Mouse (Mus musculus) embryo, embryonic 9.5 days (tissue): ENCODE measurements around the gene Cyb5d1.

Experiments
- DNase-seq: peaks from one replicate; pipeline ENCODE4 v3.0.0-alpha.2; 2017; ENCODE audit errors: extremely low spot score

Gene Cyb5d1

DNA sequence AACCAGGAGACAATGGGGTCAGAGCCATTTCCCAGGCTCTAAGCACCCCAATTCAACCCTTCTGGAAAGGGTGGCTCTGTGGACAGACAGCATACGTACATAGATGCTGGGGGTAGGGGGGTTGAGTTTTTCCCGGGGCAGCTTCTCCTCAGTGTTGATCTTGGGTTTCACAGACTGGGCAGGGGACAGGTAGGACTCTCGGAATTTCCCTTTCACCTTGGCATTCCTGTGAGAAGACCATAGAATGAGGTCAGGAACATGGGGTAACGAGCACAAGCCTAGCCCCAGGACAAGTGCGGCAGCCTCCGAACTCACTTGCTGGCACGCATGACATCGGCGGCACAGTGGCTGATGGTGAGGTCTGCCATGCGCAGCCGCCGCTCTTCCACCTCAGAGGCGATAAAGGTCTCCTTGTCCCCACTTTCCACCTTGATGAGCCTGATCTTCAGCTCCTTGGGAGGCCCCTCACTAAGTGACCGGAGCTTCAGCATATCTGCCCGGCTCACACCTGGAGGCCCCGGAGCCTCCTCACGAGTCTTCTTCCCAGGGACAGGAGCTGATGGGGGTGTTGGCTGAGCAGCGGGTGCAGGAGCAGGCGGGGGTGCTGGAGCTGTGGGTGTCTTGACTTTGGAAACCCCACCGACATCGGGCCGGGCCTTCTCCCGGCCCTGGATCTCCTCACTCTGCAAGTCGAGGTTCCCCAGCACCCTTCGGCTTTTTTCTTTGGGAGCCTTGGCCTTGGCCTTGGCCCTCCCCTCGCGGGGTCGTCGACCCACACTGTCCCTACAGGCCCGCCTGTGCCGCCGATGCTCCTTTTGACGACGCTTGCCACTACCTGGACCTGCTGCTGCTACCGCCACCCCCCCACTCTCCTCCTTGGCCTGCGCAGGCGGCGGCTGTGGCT, 8.5 kb upstream of the Cyb5d1 start:
- no peak for DNase-seq

DNA sequence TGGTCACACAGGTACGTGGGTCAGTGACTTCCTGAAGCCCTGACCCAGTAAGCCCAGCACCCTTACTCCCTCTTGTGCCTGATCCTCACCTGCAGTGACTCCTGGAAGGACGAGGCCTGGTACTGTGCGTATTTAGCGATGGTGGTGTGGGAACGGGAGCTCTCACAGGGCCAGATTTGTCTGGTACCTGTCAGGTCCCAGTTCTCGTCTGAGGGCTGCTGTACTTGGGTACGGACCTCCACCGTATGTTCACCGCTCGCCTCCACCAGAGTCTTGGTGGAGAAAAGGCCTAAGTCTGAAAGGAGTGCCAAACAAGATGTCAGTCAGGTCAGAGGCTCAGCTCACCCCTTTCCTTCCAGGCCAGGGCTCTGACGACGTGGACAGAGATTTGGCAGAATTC, 6.6 kb upstream of the Cyb5d1 start:
- DNase-seq: no peak

DNA sequence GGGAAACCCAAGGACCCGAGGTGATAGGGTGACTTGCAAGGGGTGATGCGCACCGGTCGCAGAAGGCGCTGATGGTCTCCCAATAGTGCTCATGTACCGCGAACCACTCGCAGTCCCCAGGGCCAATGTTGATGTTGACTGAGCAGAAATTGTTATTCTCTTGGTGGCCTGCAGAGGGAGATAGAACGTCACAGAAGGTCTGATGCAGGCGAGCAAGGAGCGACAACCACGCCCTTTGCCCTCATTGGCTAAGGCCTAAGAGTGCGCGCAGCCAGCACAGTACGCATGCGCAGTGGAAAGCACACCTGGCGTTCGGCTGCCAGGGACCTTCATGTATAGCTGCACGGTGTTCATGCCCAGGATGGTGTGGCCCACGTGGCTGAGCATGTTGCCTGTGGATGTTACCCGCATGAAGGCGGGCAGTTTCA, 5.8 kb upstream of the Cyb5d1 start:
- peak; percentile 83 for DNase-seq

DNA sequence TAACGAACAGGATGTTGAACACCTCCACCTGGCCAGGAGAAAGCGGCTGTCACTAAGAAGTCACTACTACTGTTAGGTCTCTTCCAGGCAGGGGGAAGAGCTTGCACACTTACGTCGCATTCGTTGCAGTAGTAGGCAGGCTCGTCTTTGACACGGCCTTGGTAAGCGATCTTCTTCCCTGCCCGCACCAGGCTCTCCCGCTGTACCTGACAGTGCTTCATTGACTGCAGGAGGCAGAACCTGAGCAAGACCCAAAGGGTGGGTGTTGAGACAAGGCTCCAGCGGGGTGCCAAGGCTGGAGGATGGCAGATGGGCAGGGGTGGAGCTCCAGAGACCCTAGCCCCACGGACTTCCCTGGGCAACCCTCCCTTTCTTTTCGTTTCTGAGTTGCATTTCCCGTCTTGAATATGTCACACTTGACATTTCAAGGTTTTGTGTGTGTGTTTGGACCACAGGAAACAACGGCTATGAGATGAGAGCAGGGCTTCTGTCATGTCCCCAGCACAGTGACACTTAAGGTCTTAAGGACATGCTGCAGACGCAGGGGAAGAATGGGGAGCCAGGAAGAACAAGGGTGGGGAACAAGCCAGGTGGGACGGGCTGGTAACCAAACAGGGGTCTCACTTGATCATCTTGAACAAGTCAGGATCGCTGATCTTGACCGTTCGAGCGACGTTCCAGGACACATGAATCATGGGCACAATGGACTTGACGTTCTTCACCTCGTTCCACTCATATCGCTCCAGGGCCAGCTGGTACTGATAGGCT, 4.8 kb upstream of the Cyb5d1 start:
- peak; percentile 27 for DNase-seq

DNA sequence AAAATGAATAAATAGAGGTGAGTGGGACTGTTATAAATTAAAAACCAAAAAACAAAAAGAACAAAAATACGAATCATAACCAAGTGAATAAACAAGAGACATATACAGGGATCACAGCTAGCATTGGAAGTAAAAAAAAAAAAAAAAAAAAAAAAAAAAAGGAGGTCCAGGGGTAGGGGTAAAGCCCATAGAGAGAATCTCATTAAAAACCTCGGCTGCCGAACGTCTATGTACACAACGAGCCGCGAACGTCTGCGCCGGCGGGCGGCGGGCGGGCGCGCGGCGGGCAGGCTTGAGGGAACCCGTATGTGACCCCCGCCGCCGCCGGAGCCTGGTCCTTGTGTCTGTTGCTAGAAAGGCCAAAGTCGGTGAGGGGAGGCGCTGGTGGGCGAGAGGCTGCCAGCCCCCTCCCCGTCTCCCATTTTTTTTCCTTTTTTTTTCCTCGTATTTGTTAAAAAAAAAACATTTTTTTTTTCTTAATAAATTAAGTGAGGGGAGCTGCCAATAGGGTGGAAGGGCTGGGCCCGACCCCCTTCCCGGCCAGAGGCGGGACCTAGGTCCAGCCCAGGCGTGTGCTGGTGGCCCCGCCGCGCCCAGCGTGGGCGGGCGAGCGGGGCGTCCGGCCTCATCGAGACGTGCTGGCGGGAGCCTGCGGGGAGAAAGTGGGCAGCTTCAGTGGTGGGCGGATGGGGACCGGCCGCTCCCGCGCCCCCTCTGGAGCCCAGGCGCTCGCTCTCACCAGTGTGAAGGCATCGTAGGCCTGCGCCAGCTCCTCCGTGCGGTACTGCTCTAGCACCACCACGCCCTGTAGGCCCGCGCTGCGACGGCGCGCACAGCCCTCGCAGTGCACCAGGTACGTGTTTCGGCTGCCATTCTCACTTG, 4.0 kb upstream of the Cyb5d1 start:
- peak; percentile 63 for DNase-seq

DNA sequence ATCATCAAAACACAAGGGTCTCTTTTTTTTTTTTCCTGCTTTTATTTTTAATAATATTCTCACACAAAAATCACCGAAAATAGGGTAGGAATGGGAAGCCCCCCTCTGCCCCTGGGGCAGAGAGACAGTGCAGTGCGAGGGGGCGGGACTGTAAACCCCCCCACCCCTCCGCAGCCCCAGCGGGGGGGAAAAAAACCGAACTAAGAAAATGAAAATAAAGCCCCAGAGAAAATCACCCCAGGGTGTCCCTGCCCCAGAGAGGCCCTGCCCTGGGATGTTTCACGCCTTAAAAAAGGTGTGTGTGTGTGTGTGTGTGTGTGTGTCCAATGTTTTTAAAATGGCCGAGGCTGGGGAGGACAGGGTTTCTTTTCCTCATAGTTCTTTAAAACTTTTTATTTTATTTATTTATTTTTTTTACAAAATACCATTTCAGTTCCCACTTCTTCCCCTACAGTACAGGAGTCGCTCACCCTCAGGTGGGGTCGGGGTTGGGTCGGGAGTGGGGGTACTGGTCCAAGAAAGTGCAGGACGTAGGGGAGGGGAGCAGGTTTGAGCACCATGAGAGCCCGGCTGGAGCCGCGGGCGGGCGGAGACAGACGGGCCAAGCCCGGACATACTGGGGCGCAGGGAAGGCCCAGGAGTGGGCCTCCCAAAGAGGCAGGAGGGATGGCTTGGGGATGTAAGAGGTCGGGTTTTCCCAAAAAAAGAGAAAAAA, 3.2 kb upstream of the Cyb5d1 start:
- peak; percentile 45 for DNase-seq

DNA sequence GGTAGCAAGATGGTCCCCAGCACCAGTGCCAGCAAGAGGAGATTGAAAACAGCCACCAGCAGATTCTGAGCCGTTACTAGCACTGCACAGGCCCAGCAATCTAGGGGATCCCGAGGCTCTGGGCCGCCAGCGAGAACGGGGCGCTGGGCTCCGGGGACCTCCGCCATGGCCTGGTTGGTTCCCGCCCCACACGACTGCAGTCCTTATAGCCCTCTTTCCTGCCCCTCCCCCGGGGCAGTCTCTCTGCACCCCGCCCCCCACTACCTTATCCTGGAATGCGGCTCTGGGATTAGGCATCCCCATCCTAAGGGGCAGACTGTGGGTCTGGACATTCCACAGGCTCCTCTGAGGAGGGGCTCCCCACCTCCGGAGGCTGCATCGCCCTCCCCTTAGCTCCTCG, 2.6 kb upstream of the Cyb5d1 start, which contains the start of gene Tmem88:
Tmem88 (minus strand) TSS at position 176 of the 400 bp plus-strand sequence.
- DNase-seq: peak; percentile 78

DNA sequence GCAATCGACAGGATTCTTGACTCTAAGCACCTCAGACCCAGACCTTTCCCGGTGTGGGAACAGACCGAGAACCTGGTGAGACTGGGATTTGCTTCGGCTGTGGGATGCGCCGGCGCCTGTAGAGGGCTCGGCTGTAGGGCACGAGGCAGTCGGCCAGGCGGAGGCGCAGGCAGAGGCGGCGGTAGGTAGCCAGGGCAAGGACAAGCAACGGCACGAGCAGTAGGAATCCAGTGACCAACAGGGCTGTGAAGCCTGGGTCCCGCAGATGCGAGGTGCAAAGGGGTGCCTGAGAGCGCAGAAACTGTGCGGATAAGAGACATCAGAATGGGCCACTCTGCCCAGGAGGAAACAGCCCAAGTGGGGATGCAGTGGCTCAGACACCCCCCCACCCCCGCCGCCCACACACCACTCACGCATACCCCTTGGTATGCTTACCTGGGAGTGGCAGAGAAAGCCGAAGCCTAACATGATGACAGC, 2.2 kb upstream of the Cyb5d1 start:
- peak; percentile 60 for DNase-seq

DNA sequence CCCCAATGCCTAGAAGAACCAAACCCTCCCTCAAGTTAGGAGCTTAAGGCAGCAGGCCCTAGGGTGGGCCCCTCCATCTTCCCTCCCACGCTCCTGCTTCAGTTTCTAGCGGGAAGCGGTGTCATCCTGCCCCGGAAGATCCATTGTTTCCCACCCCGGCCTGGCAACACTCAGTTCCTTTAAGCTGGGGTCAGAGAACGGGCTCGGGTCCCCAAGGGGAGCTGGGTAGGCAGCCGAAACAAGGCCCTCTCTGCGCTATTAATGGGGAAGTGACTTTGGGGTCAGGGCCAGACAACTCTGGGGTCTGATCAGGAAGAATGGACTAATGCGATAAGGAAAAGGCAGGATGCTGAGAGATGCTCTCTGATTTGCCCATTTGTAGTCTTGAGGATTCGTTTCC, 1.3 kb upstream of the Cyb5d1 start:
- DNase-seq: peak; percentile 36

DNA sequence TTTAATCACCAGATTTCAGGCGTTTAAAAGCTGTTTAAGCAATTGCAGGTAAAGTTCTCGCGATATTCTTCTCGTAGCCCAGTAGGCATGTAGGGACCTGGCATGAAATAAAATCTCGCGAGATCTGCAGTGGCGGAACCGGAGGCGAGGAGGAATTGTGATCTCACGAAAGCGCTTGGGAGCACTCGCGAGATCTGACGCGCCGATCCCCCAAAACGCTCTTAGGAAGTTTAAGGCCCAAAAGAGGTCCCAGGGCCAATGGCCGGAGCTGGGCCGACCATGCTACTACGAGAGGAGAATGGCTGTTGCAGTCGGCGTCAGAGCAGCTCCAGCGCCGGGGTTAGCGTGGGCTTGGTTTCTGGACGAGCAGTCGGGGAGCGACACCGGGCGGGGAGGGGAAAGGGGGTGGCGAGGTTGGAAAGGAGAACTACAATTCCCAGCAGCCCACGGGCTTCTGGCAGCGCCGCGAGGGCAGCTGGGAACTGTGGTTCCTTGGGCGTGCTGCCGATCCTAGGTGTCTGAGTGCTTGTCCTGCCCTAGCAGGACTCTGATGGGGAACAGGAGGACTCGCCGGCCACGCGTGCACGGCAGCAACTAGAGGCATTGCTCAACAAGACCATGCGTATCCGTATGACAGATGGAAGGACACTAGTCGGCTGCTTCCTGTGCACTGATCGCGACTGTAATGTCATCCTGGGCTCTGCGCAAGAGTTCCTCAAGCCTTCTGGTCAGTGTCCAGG, 373 bp upstream of the Cyb5d1 start:
- peak; percentile 98 for DNase-seq

DNA sequence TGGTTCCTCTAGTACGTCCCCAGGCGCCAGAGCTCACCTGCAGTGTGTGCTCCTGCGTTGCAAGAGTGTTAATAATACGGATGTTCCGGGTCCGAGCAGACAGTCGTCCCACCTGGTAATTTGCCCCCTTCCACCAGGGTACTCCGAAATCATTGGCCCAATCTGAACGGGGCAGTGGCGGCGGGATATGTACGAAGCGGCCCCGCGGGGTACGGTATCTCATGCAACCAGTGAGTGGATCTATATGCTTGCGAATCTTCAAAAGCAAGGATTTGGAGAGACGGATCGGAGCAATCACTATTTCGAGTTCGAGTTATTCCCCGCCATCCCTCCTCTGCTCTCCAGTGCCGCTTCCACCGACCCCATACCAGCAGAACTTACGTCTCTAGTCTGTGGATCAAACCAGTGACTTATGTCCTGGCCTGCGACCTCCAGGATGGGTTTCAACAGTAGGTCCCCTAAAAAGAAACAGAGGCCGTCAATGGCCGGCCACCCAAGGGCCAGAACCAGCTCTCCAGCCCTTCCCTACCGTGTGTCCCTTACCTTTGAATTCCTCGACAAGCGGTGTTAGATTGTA, 752 bp downstream of the Cyb5d1 start:
- peak; percentile 43 for DNase-seq

DNA sequence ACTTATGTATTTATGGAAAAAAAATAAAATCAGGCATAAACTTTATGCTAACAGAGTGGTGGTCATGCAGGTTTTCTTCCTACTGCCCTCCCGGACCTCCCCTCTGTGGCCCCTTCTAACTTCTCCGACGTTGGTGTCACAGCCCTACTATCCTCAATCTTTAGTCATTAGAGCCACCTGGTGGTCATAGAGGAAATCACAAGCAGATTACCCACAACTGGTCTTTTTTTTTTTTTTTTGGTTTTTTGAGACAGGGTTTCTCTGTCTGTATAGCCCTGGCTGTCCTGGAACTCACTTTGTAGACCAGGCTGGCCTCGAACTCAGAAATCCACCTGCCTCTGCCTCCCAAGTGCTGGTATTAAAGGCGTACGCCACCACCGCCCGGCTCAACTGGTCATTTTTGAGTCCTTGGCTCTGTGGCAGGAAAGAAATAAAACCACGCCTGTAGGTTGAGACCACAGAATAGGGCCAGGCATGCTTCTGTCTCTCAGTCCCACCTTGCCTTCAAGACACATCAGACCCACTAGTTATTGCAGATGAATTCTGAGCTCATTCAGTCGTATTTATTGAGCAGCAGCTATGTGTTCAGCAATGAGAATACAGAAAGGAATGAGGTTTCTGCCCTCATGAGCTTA, 4.9 kb downstream of the Cyb5d1 start:
- DNase-seq: peak; percentile 76

DNA sequence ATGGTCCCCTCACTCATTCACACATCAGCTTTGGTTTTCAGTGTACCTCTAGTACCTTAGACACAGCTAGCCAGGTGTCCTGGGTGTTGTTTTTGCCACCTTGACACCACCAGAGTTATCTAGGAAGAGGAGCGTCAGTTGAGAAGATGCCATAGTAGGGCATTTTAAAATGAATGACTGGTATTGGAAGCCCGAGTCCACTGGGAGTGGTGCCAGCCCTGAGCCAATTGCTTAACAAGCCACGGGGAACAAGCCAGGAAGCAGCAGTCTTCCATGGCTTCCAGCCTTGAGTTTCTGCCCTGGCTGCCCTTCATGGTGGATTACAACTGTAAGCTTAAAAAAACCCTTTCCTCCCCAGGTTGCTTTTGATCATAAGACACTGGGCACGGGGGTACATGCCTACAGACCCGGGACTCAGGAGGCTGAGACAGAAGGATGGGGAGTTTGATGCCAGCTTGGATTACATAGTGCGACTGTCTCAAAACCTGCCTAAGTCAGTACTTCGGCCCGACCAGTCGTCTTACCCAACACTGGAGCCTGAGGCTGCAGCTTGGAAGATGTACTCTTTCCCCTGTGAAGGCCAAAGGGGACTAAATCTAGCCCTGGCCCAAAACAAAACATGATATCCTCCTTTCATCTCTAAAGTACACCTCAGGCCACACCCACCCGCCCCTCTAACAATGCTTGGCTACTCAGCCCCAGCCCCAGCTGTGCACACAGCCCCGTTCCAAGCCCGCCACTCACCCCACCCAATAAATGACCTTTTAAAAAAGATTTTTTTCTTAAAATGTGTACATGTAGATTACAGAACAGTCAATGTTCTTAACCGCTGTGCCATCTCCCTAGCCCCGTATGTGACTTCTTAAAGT, 5.7 kb downstream of the Cyb5d1 start:
- no peak for DNase-seq

DNA sequence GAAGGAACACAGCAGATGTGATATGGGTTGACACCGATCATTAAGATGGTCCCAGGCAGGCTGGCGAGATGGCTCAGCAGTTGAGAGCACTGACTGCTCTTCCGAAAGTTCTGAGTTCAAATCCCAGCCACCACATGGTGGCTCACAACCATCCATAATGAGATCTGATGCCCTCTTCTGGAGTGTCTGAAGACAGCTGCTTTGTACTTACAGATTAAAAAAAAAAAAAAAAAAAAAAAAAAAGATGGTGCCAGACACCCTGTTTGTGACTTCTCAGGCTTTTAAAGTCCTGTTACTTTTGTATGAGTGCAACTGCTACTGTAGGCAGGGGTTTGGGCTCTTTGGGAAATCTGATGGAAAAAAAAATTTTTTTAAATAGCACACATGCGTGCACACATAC, 6.8 kb downstream of the Cyb5d1 start:
- DNase-seq: no peak

DNA sequence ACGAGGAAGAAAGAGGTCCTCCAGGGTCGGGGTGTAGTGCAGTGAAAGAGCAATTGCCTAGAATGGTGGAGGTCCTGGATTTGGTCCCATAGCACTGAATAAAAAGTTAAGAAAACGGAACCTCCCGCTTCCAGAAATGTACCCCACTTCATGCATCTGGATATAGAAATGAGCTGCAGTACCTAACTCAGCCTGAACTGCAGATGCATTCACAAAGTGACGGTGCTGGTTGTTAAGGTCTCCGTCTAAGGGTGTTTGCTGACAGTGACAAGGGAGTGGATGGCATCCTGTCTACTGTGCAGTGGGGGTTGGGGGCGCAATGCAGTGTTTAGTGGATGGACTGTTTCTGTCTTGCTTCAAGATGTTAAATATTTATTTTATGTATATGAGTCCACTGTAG, 8.7 kb downstream of the Cyb5d1 start:
- no peak for DNase-seq

DNA sequence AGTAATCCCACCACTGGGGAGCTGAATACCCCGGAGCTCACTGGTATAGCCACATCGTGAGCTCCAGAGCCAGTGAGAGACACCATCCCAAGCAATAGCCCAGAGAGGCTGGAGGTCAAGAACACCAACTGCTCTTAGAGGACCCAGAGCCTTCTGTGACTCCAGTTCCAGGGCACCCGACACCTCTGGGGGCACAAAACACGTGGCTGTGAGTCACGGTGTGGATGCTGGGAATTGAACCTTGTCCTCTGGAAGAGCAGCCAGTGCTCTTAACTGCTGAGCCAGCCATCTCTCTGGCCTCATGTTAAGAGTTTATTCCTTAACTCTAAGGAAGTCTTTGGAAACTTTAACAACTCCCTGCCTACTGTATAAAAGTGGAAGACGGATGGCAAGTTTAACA, 10.5 kb downstream of the Cyb5d1 start:
- no peak for DNase-seq

DNA sequence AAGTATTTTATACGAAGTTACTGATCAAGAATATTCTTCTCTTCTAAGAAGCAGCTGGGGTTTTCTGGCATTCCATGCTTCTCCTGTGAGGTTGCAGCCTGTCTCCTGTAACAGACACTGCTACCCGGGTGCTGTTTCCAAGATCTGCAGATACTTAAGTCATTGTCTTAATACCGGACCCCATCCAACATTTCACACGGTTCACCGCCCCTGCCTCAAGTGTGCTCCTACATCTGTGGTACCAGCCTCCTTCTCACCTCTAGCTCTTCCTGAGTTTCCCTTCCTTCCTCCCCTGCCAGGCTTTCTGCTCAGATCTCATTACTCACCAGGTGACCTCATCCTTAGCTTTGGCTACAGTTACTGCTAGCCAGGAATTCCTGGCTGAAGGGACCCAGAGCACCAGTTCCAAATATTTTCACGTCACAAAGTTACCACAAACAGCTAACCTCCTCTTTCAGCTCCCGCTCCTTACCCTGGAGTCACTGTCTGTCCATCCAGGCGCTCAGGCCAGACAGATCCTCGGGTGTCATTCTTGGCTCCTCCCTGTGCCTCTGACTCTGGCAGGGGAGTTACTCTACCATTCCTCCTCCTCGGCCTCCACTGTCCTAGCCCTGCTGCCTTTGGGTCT, 12.8 kb downstream of the Cyb5d1 start:
- no peak for DNase-seq

DNA sequence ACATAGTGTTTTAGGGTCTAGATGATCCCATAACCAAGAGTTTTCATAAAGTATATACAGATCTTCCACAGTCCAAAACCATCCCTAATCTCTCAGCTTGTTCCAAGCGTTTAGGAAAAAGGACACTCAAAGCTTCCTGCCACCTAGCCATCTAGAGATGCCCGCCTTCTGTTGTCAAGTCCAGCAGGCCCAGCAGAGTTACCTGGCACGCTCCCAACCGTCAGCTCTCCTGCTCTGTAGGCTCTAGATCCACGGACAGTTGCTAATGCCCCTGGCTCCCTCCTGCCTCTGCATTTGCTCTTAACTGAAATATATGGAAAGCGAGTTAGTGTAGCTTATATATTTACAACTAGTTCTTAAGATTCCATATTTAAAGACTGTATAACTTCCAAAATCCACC, 14.1 kb downstream of the Cyb5d1 start:
- no peak for DNase-seq
